Mouse (Mus musculus): ENCODE data around the gene Dusp28. TPM values are rescaled to one million over a fixed set of nuclear protein-coding genes. Genes with fewer than 3 reads are reported as not detected.

Dusp28 gene
- polyA plus RNA-seq, 1 experiment from 2014 or later = 14.7 TPM

GRCm38 (mm10) chr1:92934182-92934827, 27.5 kb downstream of the Dusp28 start, which contains the start of gene Capn10:
Capn10 (plus strand) TSS chr1:92934376.
- Histone ChIP-seq H3K27ac (replicated peaks) (peak within 1 kb of the TSS; percentile 92), H3K36me3 (peaks cover 18% of the 10 kb centered on the region), H3K4me1 (peaks cover 36% of the 10 kb centered on the region), H3K9me3 (replicated peaks) (no peaks in the 10 kb centered on the region; the same call in 1 of the 2 replicates), H3K4me3 (peak within 1 kb of the TSS; percentile 82), H3K27me3 (ENCODE audit: low read depth, poor library complexity, severe bottlenecking) (no peaks in the 10 kb centered on the region)
- under 1% methylated on average over 45 of the region's 45 CpGs for WGBS
- peak; percentile 97 for DNase-seq (ENCODE audit: low spot score)

GRCm38 (mm10) chr1:92935054-92935962, 28.5 kb downstream of the Dusp28 start:
- DNase-seq (ENCODE audit: low spot score) = no peak
- peaks cover 36% of the 10 kb centered on the region for H3K4me1 ChIP-seq
- H3K4me3 ChIP-seq = peak overlapping the region; percentile 82
- peaks cover 28% of the 10 kb centered on the region for H3K36me3 ChIP-seq
- H3K9me3 ChIP-seq (replicated peaks) = no peaks in the 10 kb centered on the region; the same call in 1 of the 2 replicates
- WGBS = 19% methylated on average over 10 of the region's 10 CpGs
- H3K27ac ChIP-seq (replicated peaks) = peak overlapping the region; percentile 92
- H3K27me3 ChIP-seq (ENCODE audit: low read depth, poor library complexity, severe bottlenecking) = no peaks in the 10 kb centered on the region

- Histone ChIP-seq H3K4me1 (peaks cover 36% of the 10 kb centered on the region), H3K9me3 (replicated peaks) (no peaks in the 10 kb centered on the region; the same call in 1 of the 2 replicates), H3K27ac (replicated peaks) (0 out of 2 replicates have a peak overlapping the region, but pooled peaks have one; percentile 14), H3K27me3 (ENCODE audit: low read depth, poor library complexity, severe bottlenecking) (no peaks in the 10 kb centered on the region), H3K36me3 (peaks cover 35% of the 10 kb centered on the region), H3K4me3 (peak overlapping the region; percentile 82)
- 66% methylated on average over 2 of the region's 2 CpGs for WGBS
- no peak for DNase-seq (ENCODE audit: low spot score)
Observed at GRCm38 (mm10) chr1:92935977-92936376, 29.2 kb downstream of the Dusp28 start.

DNA sequence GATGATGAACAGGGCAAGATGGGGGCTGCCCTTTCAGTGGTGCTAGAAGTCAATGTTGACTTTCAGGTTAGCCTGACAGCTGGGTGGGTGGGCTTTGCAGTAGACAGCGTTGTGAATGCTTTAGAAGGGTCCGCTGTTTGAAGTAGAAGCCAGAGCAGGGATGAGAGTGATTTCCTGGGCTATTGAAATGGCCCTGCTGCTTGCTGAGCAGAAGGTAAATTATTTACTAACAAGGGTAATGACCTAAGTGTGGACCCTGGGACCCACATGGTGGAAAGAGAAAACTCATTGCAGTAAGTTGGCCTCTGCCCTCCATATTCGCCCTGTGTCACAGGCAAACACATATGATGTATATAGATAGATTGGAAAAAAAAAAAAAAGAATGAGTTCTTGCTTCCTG, 29.7 kb downstream of the Dusp28 start:
- H3K4me1 ChIP-seq = peaks cover 36% of the 10 kb centered on the region
- DNase-seq (ENCODE audit: low spot score) = no peak
- peak overlapping the region; percentile 82 for H3K4me3 ChIP-seq
- H3K9me3 ChIP-seq (replicated peaks) = no peaks in the 10 kb centered on the region; the same call in 1 of the 2 replicates
- H3K36me3 ChIP-seq = peaks cover 40% of the 10 kb centered on the region
- no peaks in the 10 kb centered on the region for H3K27me3 ChIP-seq (ENCODE audit: low read depth, poor library complexity, severe bottlenecking)
- 84% methylated on average over 3 of the region's 3 CpGs for WGBS
- no peak overlapping the region for H3K27ac ChIP-seq (replicated peaks)

DNA sequence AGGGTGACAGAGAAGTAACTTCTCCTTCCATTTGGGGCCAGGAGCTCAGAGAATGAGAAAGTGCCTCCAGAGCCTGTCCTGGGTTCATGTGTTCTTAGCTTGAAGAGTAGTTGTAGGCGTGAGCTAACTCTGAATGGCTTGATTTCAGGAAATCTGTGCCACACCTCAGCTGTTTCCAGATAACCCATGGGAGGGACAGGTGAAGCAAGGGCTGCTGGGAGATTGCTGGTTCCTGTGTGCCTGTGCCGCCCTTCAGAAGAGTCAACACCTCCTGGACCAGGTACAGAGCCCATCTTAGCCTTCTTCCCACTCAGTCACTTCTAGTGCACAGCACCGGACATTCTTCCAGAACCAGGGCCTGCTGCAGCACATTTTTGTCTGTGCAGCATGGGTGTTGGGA, 31.0 kb downstream of the Dusp28 start:
- WGBS = 91% methylated on average over 3 of the region's 3 CpGs

GRCm38 (mm10) chr1:92939746-92940145, 33.0 kb downstream of the Dusp28 start:
- WGBS = 93% methylated on average over 4 of the region's 4 CpGs
- H3K36me3 ChIP-seq = peaks cover 72% of the 10 kb centered on the region
- peaks cover 26% of the 10 kb centered on the region for H3K4me1 ChIP-seq

More for the DNA sequence above, 31.0 kb downstream of the Dusp28 start:
- Histone ChIP-seq H3K9me3 (replicated peaks) (no peaks in the 10 kb centered on the region), H3K36me3 (peaks cover 53% of the 10 kb centered on the region), H3K27ac (replicated peaks) (no peak overlapping the region), H3K27me3 (ENCODE audit: low read depth, poor library complexity, severe bottlenecking) (no peaks in the 10 kb centered on the region), H3K4me1 (peaks cover 36% of the 10 kb centered on the region), H3K4me3 (no peak overlapping the region)
- DNase-seq (ENCODE audit: low spot score) = no peak

GRCm38 (mm10) chr1:92943219-92943989, 36.6 kb downstream of the Dusp28 start:
- Histone ChIP-seq H3K4me3 (no peak overlapping the region), H3K36me3 (peaks cover 100% of the 10 kb centered on the region), H3K4me1 (no peaks in the 10 kb centered on the region), H3K9me3 (replicated peaks) (no peaks in the 10 kb centered on the region), H3K27ac (replicated peaks) (no peak overlapping the region), H3K27me3 (ENCODE audit: low read depth, poor library complexity, severe bottlenecking) (no peaks in the 10 kb centered on the region)
- WGBS = 94% methylated on average over 19 of the region's 19 CpGs
- no peak for DNase-seq (ENCODE audit: low spot score)

More at GRCm38 (mm10) chr1:92939746-92940145, 33.0 kb downstream of the Dusp28 start:
- H3K27ac ChIP-seq (replicated peaks) = no peak overlapping the region
- no peak for DNase-seq (ENCODE audit: low spot score)
- H3K4me3 ChIP-seq = no peak overlapping the region
- no peaks in the 10 kb centered on the region for H3K9me3 ChIP-seq (replicated peaks)
- no peaks in the 10 kb centered on the region for H3K27me3 ChIP-seq (ENCODE audit: low read depth, poor library complexity, severe bottlenecking)

DNA sequence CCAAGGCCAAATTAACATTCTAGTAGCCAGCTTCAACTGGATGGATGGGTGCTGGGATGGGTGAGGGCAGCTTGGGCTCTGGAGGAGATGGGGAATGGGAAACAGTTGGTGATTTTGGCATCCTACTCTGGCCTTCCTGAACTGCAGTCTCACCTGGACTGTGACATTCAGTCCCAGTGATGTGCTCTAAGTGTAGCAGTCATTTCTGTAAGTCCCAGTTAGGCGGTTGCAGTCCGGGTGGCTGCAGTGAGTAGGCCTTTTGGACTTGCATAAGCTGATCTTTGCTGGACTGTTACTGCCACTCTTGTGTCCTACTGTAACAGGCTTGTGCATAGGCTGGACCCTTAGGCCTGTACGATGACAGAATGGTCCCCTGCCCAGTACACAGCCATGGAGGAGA, 41.2 kb downstream of the Dusp28 start:
- Histone ChIP-seq H3K27ac (replicated peaks) (no peak overlapping the region), H3K4me3 (no peak overlapping the region), H3K27me3 (ENCODE audit: low read depth, poor library complexity, severe bottlenecking) (no peaks in the 10 kb centered on the region), H3K4me1 (no peaks in the 10 kb centered on the region), H3K9me3 (replicated peaks) (no peaks in the 10 kb centered on the region), H3K36me3 (peaks cover 68% of the 10 kb centered on the region)
- WGBS = 92% methylated on average over 3 of the region's 3 CpGs
- DNase-seq (ENCODE audit: low spot score) = no peak

- no peaks in the 10 kb centered on the region for H3K9me3 ChIP-seq (replicated peaks)
- no peaks in the 10 kb centered on the region for H3K27me3 ChIP-seq (ENCODE audit: low read depth, poor library complexity, severe bottlenecking)
- H3K36me3 ChIP-seq = peaks cover 53% of the 10 kb centered on the region
- H3K4me1 ChIP-seq = no peaks in the 10 kb centered on the region
- no peak for DNase-seq (ENCODE audit: low spot score)
- no peak overlapping the region for H3K4me3 ChIP-seq
- no peak overlapping the region for H3K27ac ChIP-seq (replicated peaks)
- 64% methylated on average over 6 of the region's 6 CpGs for WGBS
Observed at GRCm38 (mm10) chr1:92949426-92949825, 42.6 kb downstream of the Dusp28 start.

DNA sequence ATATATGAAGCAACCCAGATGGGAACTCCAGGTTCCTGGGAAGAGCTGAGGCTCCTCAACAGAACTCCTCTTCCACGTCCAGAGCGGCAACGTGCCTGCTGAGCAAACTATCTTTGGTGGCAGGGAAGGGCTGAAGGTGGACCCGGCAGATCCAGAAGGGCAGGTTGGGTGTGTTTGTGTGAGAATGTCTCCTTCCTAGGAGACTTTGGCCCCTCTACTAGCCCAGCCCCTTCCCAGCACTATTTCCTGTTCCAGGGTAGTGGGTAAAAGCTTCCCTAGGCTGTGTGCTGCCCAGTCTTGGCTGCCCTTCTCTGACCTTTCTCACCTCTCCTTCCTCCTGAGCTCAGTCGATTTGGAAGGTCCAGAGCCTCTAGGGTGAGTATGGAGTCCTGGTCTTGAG, 43.8 kb downstream of the Dusp28 start, which contains the start of gene Gpr35:
TSS of gene Gpr35 (plus strand) at position 259 of the 400 bp plus-strand sequence.
- DNase-seq (ENCODE audit: low spot score) = no peak
- H3K4me1 ChIP-seq = no peaks in the 10 kb centered on the region
- H3K9me3 ChIP-seq (replicated peaks) = no peaks in the 10 kb centered on the region
- 87% methylated on average over 5 of the region's 5 CpGs for WGBS
- no peak within 1 kb of the TSS for H3K4me3 ChIP-seq
- no peak within 1 kb of the TSS for H3K27ac ChIP-seq (replicated peaks)
- peaks cover 42% of the 10 kb centered on the region for H3K36me3 ChIP-seq
- H3K27me3 ChIP-seq (ENCODE audit: low read depth, poor library complexity, severe bottlenecking) = no peaks in the 10 kb centered on the region

GRCm38 (mm10) chr1:92953641-92954040, 46.9 kb downstream of the Dusp28 start:
- Histone ChIP-seq H3K36me3 (peaks cover 11% of the 10 kb centered on the region), H3K9me3 (replicated peaks) (no peaks in the 10 kb centered on the region), H3K4me1 (no peaks in the 10 kb centered on the region), H3K27ac (replicated peaks) (no peak overlapping the region), H3K4me3 (no peak overlapping the region), H3K27me3 (ENCODE audit: low read depth, poor library complexity, severe bottlenecking) (no peaks in the 10 kb centered on the region)
- WGBS = 80% methylated on average over 2 of the region's 2 CpGs
- no peak for DNase-seq (ENCODE audit: low spot score)
